Mouse (Mus musculus): ENCODE results near the gene Apon.

DNA sequence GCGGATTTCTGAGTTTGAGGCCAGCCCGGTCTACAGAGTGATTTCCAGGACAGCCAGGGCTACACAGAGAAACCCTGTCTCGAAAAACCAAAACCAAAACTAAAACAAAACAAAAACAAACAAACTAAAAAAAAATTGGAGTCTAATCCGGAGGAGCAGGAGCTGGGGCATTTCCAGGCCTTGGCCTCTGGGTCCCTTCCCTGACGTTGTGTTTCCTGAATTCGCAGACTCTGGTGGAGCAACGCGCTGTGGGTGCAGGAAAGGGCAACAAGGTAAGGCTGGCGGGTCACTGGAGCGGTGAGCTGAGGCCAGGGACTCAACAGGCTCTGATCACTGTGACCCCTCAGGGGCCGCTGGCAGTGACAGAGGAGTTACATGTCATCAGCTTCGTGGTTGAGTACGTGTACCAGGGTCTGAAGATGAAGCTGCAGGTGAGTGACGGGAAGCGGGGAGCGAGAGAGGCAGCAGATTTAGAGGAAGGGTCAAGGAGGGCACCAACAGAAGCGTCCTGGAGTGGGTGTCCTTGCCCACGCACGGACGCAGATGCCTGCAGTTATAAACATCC is 29.1 kb downstream of the Apon start:
- TF ChIP-seq CTCF (IDR thresholded peaks at IDR 0.05; ENCODE audit: control insufficient read depth, insufficient read depth, insufficient read length) = no peak
- no peak for TF ChIP-seq MYOG (IDR thresholded peaks at IDR 0.05; ENCODE audit: control insufficient read depth, extremely low read depth, insufficient read length)
- no peak for TF ChIP-seq CEBPB (IDR thresholded peaks at IDR 0.05; ENCODE audit: low read depth)
- no peak for TF ChIP-seq MAX (IDR thresholded peaks at IDR 0.05)
- no peak for TF ChIP-seq USF1 (IDR thresholded peaks at IDR 0.05; ENCODE audit: low read depth)
- no peak for TF ChIP-seq FOSL1 (IDR thresholded peaks at IDR 0.05; ENCODE audit: insufficient read depth, low read length, poor library complexity, severe bottlenecking)

Measured in C2C12 (cell line).